Comparison of ENCODE assay signal across 8 mouse cellular contexts in the genomic region with DNA sequence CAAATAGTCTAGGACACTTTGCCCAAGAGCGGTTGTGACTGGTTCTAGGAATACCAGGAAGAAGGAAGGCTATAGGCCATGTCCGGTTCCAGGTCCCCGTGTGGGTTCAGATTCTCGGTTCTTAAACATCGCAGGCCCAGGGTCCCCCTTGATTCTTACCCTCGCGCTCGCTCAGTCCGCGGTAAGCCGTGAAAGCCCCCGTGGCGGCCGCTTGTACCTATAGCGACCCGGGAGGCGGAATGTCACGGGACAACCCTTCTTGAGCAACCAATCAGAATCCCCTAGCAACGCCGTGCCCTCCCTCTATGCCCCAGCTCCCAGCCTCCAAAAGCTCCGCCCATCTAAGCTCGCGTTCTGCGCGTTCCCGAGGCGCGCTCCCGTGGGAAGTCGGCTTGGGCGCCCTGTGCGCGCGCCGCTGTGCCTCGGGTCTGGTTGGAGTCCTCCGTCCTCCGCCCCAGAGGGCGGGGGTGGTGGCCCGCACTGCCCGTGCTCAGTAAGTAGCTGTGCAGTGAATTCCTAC. TPM values are rescaled to one million over a fixed set of nuclear protein-coding genes. Genes with fewer than 3 reads are reported as not detected.
DNase-seq lines count a peak whose midpoint lies in the region; ATAC-seq and TF ChIP-seq lines count a peak whose summit lies in the region.

A gene (minus strand): TSS at position 333 of the 520 bp plus-strand sequence.
A gene (plus strand): TSS at position 350 of the 520 bp plus-strand sequence.
A gene (plus strand): TSS at position 367 of the 520 bp plus-strand sequence.

- peak within 1 kb of the TSS; percentile 67 for H3K4me3 ChIP-seq in heart, embryonic 12.5 days
- peak within 1 kb of the TSS; percentile 63 for H3K4me3 ChIP-seq in kidney, postnatal 0 days (replicated peaks; ENCODE audit: low read depth, low read length)
- H3K4me3 ChIP-seq in liver, embryonic 11.5 days (ENCODE audit: low read depth, low read length), result peak within 1 kb of the TSS; percentile 63
- peak within 1 kb of the TSS; percentile 49 for H3K4me3 ChIP-seq in stomach, embryonic 14.5 days (ENCODE audit: low read depth, low read length)

- peak; percentile 41 for TF ChIP-seq CTCF in kidney, postnatal 0 days (IDR thresholded peaks at IDR 0.05; ENCODE audit: low read depth)

- WGBS in heart, embryonic 12.5 days, result under 1% methylated on average over 41 of the region's 41 CpGs
- WGBS in kidney, postnatal 0 days, result under 1% methylated on average over 41 of the region's 41 CpGs
- under 1% methylated on average over 41 of the region's 41 CpGs for WGBS in liver, embryonic 11.5 days
- WGBS in stomach, embryonic 14.5 days, result under 1% methylated on average over 41 of the region's 41 CpGs

- peaks cover 41% of the 10 kb centered on the region for H3K4me1 ChIP-seq in heart, embryonic 12.5 days (replicated peaks)
- peaks cover 29% of the 10 kb centered on the region for H3K4me1 ChIP-seq in kidney, postnatal 0 days (replicated peaks; ENCODE audit: insufficient read depth, low read length)
- peaks cover 58% of the 10 kb centered on the region for H3K4me1 ChIP-seq in liver, embryonic 11.5 days (replicated peaks; ENCODE audit: control insufficient read depth, insufficient read depth, low read length)
- H3K4me1 ChIP-seq in stomach, embryonic 14.5 days (ENCODE audit: control insufficient read depth, insufficient read depth, low read length), result peaks cover 30% of the 10 kb centered on the region

- DNase-seq in CD4-positive helper T cell, adult 2 months (ENCODE audit: low read depth, low spot score), result peak; percentile 96
- peak; percentile 86 for DNase-seq in brain, embryonic 18.5 days (ENCODE audit: low read depth, low spot score)
- peak; percentile 98 for DNase-seq in kidney, postnatal 0 days (ENCODE audit: low spot score)
- DNase-seq in liver, embryonic 11.5 days (ENCODE audit: low spot score), result peak; percentile 96
- DNase-seq in naive thymus-derived CD4-positive, alpha-beta T cell, adult 2 months (ENCODE audit: low read depth), result peak; percentile 96

- H3K4me2 ChIP-seq in heart, embryonic 12.5 days, result peak within 1 kb of the TSS; percentile 73
- peak within 1 kb of the TSS; percentile 64 for H3K4me2 ChIP-seq in kidney, postnatal 0 days (ENCODE audit: low read length)
- H3K4me2 ChIP-seq in liver, embryonic 11.5 days, result peak within 1 kb of the TSS; percentile 97
- peak within 1 kb of the TSS; percentile 83 for H3K4me2 ChIP-seq in stomach, embryonic 14.5 days (replicated peaks; ENCODE audit: low read depth, low read length)

- peaks cover 34% of the 10 kb centered on the region for H3K36me3 ChIP-seq in heart, embryonic 12.5 days
- H3K36me3 ChIP-seq in kidney, postnatal 0 days (ENCODE audit: insufficient read depth, low read length), result peaks cover 12% of the 10 kb centered on the region
- peaks cover 13% of the 10 kb centered on the region; the same call in 1 of the 2 replicates for H3K36me3 ChIP-seq in liver, embryonic 11.5 days (ENCODE audit: control insufficient read depth, insufficient read depth, low read length)
- H3K36me3 ChIP-seq in stomach, embryonic 14.5 days (ENCODE audit: control insufficient read depth, insufficient read depth, low read length), result peaks cover 16% of the 10 kb centered on the region

- H3K9me3 ChIP-seq in heart, embryonic 12.5 days (replicated peaks), result no peaks in the 10 kb centered on the region
- no peaks in the 10 kb centered on the region for H3K9me3 ChIP-seq in kidney, postnatal 0 days (replicated peaks; ENCODE audit: low read length)
- no peaks in the 10 kb centered on the region for H3K9me3 ChIP-seq in liver, embryonic 11.5 days (ENCODE audit: control insufficient read depth, low read length)
- H3K9me3 ChIP-seq in stomach, embryonic 14.5 days (ENCODE audit: control insufficient read depth, low read depth, low read length), result no peaks in the 10 kb centered on the region

- H3K27me3 ChIP-seq in heart, embryonic 12.5 days (replicated peaks), result no peaks in the 10 kb centered on the region
- H3K27me3 ChIP-seq in kidney, postnatal 0 days (ENCODE audit: insufficient read depth, low read length), result no peaks in the 10 kb centered on the region
- no peaks in the 10 kb centered on the region for H3K27me3 ChIP-seq in liver, embryonic 11.5 days (replicated peaks; ENCODE audit: control insufficient read depth, insufficient read depth, low read length)
- no peaks in the 10 kb centered on the region for H3K27me3 ChIP-seq in stomach, embryonic 14.5 days (ENCODE audit: control insufficient read depth, insufficient read depth, low read length)

- peak within 1 kb of the TSS; percentile 71 for H3K27ac ChIP-seq in heart, embryonic 12.5 days (ENCODE audit: poor library complexity, severe bottlenecking)
- peak within 1 kb of the TSS; percentile 67 for H3K27ac ChIP-seq in kidney, postnatal 0 days
- H3K27ac ChIP-seq in liver, embryonic 11.5 days (ENCODE audit: low read depth, low read length), result peak within 1 kb of the TSS; percentile 99
- H3K27ac ChIP-seq in stomach, embryonic 14.5 days (ENCODE audit: low read length), result peak within 1 kb of the TSS; percentile 21; the same call in 1 of the 2 replicates

- H3K9ac ChIP-seq in heart, embryonic 12.5 days, result peak within 1 kb of the TSS; percentile 73
- H3K9ac ChIP-seq in kidney, postnatal 0 days (ENCODE audit: low read depth, low read length), result peak within 1 kb of the TSS; percentile 70
- H3K9ac ChIP-seq in liver, embryonic 11.5 days (ENCODE audit: low read depth, low read length), result peak within 1 kb of the TSS; percentile 96
- peak within 1 kb of the TSS; percentile 49 for H3K9ac ChIP-seq in stomach, embryonic 14.5 days (replicated peaks; ENCODE audit: low read depth, low read length)

- peak; percentile 68 for ATAC-seq in erythroid progenitor cell, adult 5-6 weeks (replicated peaks; ENCODE audit: low FRiP score, poor library complexity, severe bottlenecking)
- ATAC-seq in heart, embryonic 12.5 days (ENCODE audit: insufficient number of reproducible peaks, low FRiP score), result peak; percentile 89
- peak; percentile 87 for ATAC-seq in kidney, postnatal 0 days (replicated peaks; ENCODE audit: low FRiP score, low read depth)
- peak; percentile 82 for ATAC-seq in liver, embryonic 11.5 days (replicated peaks; ENCODE audit: low FRiP score)
- ATAC-seq in stomach, embryonic 14.5 days (ENCODE audit: insufficient number of reproducible peaks, insufficient read depth, low FRiP score, low read depth), result peak; percentile 87

RNA-seq across cellular contexts. Expression of the first gene that starts in this region (rescaled TPM):
- 119 and 154 TPM in 2 replicates for total RNA-seq in erythroid progenitor cell, adult 5-6 weeks (2015; ENCODE audit: low replicate concordance)
- total RNA-seq in erythroid progenitor cell, adult 5-6 weeks (2017; ENCODE audit: low replicate concordance), result 62.6 and 69.7 TPM in 2 replicates
- 40.5 and 44.6 TPM in 2 replicates for polyA plus RNA-seq in heart, embryonic 12.5 days (2016; fragmentation: Nextera tagmentation; extraction: Ambion mirVana)
- 95.0 and 101 TPM in 2 replicates for polyA plus RNA-seq in kidney, postnatal 0 days (2015; fragmentation: Nextera tagmentation; extraction: Ambion mirVana)
- 33.7 and 37.2 TPM in 2 replicates for polyA plus RNA-seq in liver, embryonic 11.5 days (2014; fragmentation: Nextera tagmentation; extraction: Ambion mirVana)
- polyA plus RNA-seq in stomach, embryonic 14.5 days (2014; fragmentation: Nextera tagmentation; extraction: Ambion mirVana), result 68.6 and 72.4 TPM in 2 replicates

RNA-seq across cellular contexts. Expression of the second gene that starts in this region (rescaled TPM):
- total RNA-seq in erythroid progenitor cell, adult 5-6 weeks (2015; ENCODE audit: low replicate concordance), result 88.4 and 89.0 TPM in 2 replicates
- 85.0 and 97.9 TPM in 2 replicates for total RNA-seq in erythroid progenitor cell, adult 5-6 weeks (2017; ENCODE audit: low replicate concordance)
- 9.8 and 9.9 TPM in 2 replicates for polyA plus RNA-seq in heart, embryonic 12.5 days (2016; fragmentation: Nextera tagmentation; extraction: Ambion mirVana)
- polyA plus RNA-seq in kidney, postnatal 0 days (2015; fragmentation: Nextera tagmentation; extraction: Ambion mirVana), result 7.4 and 8.4 TPM in 2 replicates
- 34.0 and 35.4 TPM in 2 replicates for polyA plus RNA-seq in liver, embryonic 11.5 days (2014; fragmentation: Nextera tagmentation; extraction: Ambion mirVana)
- 15.2 and 16.1 TPM in 2 replicates for polyA plus RNA-seq in stomach, embryonic 14.5 days (2014; fragmentation: Nextera tagmentation; extraction: Ambion mirVana)

RNA-seq across cellular contexts. Expression of the third gene that starts in this region (rescaled TPM):
- total RNA-seq in erythroid progenitor cell, adult 5-6 weeks (2015; ENCODE audit: low replicate concordance), result 137 and 202 TPM in 2 replicates
- total RNA-seq in erythroid progenitor cell, adult 5-6 weeks (2017; ENCODE audit: low replicate concordance), result 52.8 and 71.0 TPM in 2 replicates
- polyA plus RNA-seq in heart, embryonic 12.5 days (2016; fragmentation: Nextera tagmentation; extraction: Ambion mirVana), result 299 and 309 TPM in 2 replicates
- polyA plus RNA-seq in kidney, postnatal 0 days (2015; fragmentation: Nextera tagmentation; extraction: Ambion mirVana), result 375 and 378 TPM in 2 replicates
- 218 and 233 TPM in 2 replicates for polyA plus RNA-seq in liver, embryonic 11.5 days (2014; fragmentation: Nextera tagmentation; extraction: Ambion mirVana)
- 251 and 266 TPM in 2 replicates for polyA plus RNA-seq in stomach, embryonic 14.5 days (2014; fragmentation: Nextera tagmentation; extraction: Ambion mirVana)

Comparison
In these comparisons a context has a peak if more than half of its experiments do, and no peak if none do; other contexts are left out.
1. Peak in every context shown above with its lines: DNase-seq, ATAC-seq, H3K4me3 ChIP-seq and H3K27ac ChIP-seq.
2. H3K27ac ChIP-seq: peak in every context shown above with its lines; median percentile 99 in liver, embryonic 11.5 days; 71 in heart, embryonic 12.5 days; 67 in kidney, postnatal 0 days; 21 in stomach, embryonic 14.5 days.